Mouse (Mus musculus) gastrocnemius, postnatal 25 days (tissue): Measurements from ENCODE around the gene Olfr1106. TPM values are rescaled to one million over a fixed set of nuclear protein-coding genes. Genes with fewer than 3 reads are reported as not detected.

Experiments used
- DNase-seq: peaks from one replicate; pipeline ENCODE4 v3.0.0; 2022
- long read RNA-seq, 2 experiments: library from polyadenylated mRNA; stranded (forward); transcript quantifications; one replicate each; pipeline ENCODE4 v2.0.0; 2021
- total RNA-seq, 2 experiments: library from RNA; stranded (reverse); gene quantifications; 1 replicate in 1 of 2; 2 replicates in 1 of 2; pipeline ENCODE4 v1.2.3; 2021

The Olfr1106 gene
- total RNA-seq: not detected
- long read RNA-seq, experiment 1: 0 reads
- long read RNA-seq, experiment 2: 0 reads

GRCm38 (mm10) chr2:87052173-87052572 lies at the start of gene Olfr1106:
TSS of gene Olfr1106 (minus strand) at chr2:87052273.
- no peak for DNase-seq

DNA sequence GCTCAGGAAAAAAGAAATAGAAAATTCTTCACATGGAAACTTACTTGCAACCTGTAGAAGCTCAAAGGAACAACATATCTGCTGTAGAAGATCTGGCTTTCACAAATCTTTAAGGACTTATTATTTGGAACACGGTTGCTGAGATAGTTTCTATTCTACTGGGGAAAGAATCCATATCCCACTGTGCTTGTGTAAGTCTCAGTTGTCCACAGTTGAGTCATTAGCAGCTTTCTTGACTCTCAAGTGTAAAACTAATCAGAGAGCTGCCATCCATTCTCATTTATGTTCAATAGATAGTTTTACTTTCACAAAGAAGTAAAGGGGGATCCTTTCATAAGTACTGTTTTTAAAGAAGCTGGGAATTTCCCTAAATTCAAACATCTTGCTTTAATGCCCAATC lies 43.8 kb upstream of the Olfr1106 start, which contains the start of gene Olfr1109:
TSS of gene Olfr1109 (minus strand) at position 101 of the 400 bp plus-strand sequence.
- DNase-seq: no peak

- no peak for DNase-seq
These were observed 23.6 kb upstream of the Olfr1106 start, which contains the start of gene Olfr1107 for GRCm38 (mm10) chr2:87075717-87076116. TSS of gene Olfr1107 (minus strand) at chr2:87075817.

- DNase-seq: no peak
These were observed 15.6 kb downstream of the Olfr1106 start, which contains the start of gene Olfr1105 for GRCm38 (mm10) chr2:87036431-87036830. TSS of gene Olfr1105 (minus strand) at chr2:87036531.

GRCm38 (mm10) chr2:87026980-87027379 lies 25.1 kb downstream of the Olfr1106 start, which contains the start of gene Olfr1104:
TSS of gene Olfr1104 (minus strand) at chr2:87027080.
- no peak for DNase-seq

- DNase-seq: no peak
These were observed 54.0 kb downstream of the Olfr1106 start, which contains the start of gene Olfr1102 for GRCm38 (mm10) chr2:86998098-86998497. TSS of gene Olfr1102 (plus strand) at chr2:86998398.

Other genes with a start within 250 kb of the Olfr1106 start
- not detected for gene Olfr141, start 242.3 kb downstream of the Olfr1106 start, total RNA-seq
- gene Olfr1094, start 227.6 kb downstream of the Olfr1106 start, total RNA-seq: not detected
- gene Olfr1095, start 200.6 kb downstream of the Olfr1106 start, total RNA-seq: not detected
- not detected for gene Gm13723, start 177.5 kb downstream of the Olfr1106 start, total RNA-seq
- not detected for gene Olfr1097, start 160.1 kb downstream of the Olfr1106 start, total RNA-seq
- not detected for gene Olfr1098, start 127.7 kb downstream of the Olfr1106 start, total RNA-seq
- gene Olfr1099, start 91.6 kb downstream of the Olfr1106 start, total RNA-seq: not detected
- gene Olfr1100, start 72.3 kb downstream of the Olfr1106 start, total RNA-seq: not detected
- not detected for gene Olfr1101, start 61.1 kb downstream of the Olfr1106 start, total RNA-seq
- gene Olfr1102, start 53.9 kb downstream of the Olfr1106 start, total RNA-seq: not detected
- not detected for gene Olfr1104, start 25.2 kb downstream of the Olfr1106 start, total RNA-seq
- not detected for gene Olfr1105, start 15.7 kb downstream of the Olfr1106 start, total RNA-seq
- gene Olfr1107, start 23.5 kb upstream of the Olfr1106 start, total RNA-seq: not detected
- gene Olfr1109, start 43.7 kb upstream of the Olfr1106 start, total RNA-seq: not detected
- gene Olfr259, start 62.3 kb upstream of the Olfr1106 start, total RNA-seq: not detected
- gene Olfr1110, start 88.0 kb upstream of the Olfr1106 start, total RNA-seq: not detected
- not detected for gene Olfr1111, start 100.4 kb upstream of the Olfr1106 start, total RNA-seq
- not detected for gene Olfr1112, start 135.5 kb upstream of the Olfr1106 start, total RNA-seq
- not detected for gene Olfr1113, start 156.7 kb upstream of the Olfr1106 start, total RNA-seq
- not detected for gene Olfr1115, start 195.7 kb upstream of the Olfr1106 start, total RNA-seq
- gene Olfr1116, start 215.3 kb upstream of the Olfr1106 start, total RNA-seq: not detected